Mouse (Mus musculus): ENCODE data around the gene Spag4.

Spag4 gene

GRCm38 (mm10) chr2:156065099-156066041 lies at the start of gene Spag4:
TSS of gene Spag4 (plus strand) at chr2:156065175.
- peak; percentile 61 for DNase-seq

GRCm38 (mm10) chr2:156018106-156018505 lies 46.9 kb upstream of the Spag4 start:
- no peak for DNase-seq

GRCm38 (mm10) chr2:156021219-156021618 lies 43.8 kb upstream of the Spag4 start:
- no peak for DNase-seq

GRCm38 (mm10) chr2:156021765-156022164 lies 43.2 kb upstream of the Spag4 start:
- DNase-seq, result no peak

- DNase-seq, result no peak
These were observed 39.5 kb upstream of the Spag4 start for GRCm38 (mm10) chr2:156025482-156025881.

GRCm38 (mm10) chr2:156039390-156039789 lies 25.6 kb upstream of the Spag4 start:
- no peak for DNase-seq

- no peak for DNase-seq
These were observed 22.1 kb upstream of the Spag4 start for GRCm38 (mm10) chr2:156042903-156043302.

GRCm38 (mm10) chr2:156047929-156048328 lies 17.0 kb upstream of the Spag4 start:
- DNase-seq, result no peak

GRCm38 (mm10) chr2:156052816-156053215 lies 12.2 kb upstream of the Spag4 start, which contains the start of gene Fer1l4:
TSS of gene Fer1l4 (minus strand) at chr2:156052947.
- no peak for DNase-seq

GRCm38 (mm10) chr2:156066126-156066525 lies 1.2 kb downstream of the Spag4 start:
- DNase-seq, result no peak

GRCm38 (mm10) chr2:156067916-156068315 lies 2.9 kb downstream of the Spag4 start:
- DNase-seq, result peak; percentile 69

- no peak for DNase-seq
These were observed 6.3 kb downstream of the Spag4 start for GRCm38 (mm10) chr2:156071236-156071635.

GRCm38 (mm10) chr2:156073725-156074124 lies 8.8 kb downstream of the Spag4 start:
- DNase-seq, result no peak

GRCm38 (mm10) chr2:156077461-156077860 lies 12.5 kb downstream of the Spag4 start:
- no peak for DNase-seq

GRCm38 (mm10) chr2:156078421-156079182 lies 13.6 kb downstream of the Spag4 start:
- DNase-seq, result no peak

GRCm38 (mm10) chr2:156079183-156079560 lies 14.2 kb downstream of the Spag4 start:
- DNase-seq, result no peak

- DNase-seq, result no peak
These were observed 14.7 kb downstream of the Spag4 start for GRCm38 (mm10) chr2:156079674-156080073.

- DNase-seq, result no peak
These were observed 15.4 kb downstream of the Spag4 start for GRCm38 (mm10) chr2:156080391-156080790.

- DNase-seq, result no peak
These were observed 19.6 kb downstream of the Spag4 start for GRCm38 (mm10) chr2:156084541-156084940.

- no peak for DNase-seq
These were observed 22.6 kb downstream of the Spag4 start for GRCm38 (mm10) chr2:156087391-156088110.

- DNase-seq, result no peak
These were observed 24.8 kb downstream of the Spag4 start for GRCm38 (mm10) chr2:156089799-156090198.

GRCm38 (mm10) chr2:156091926-156092325 lies 27.0 kb downstream of the Spag4 start:
- no peak for DNase-seq
